Comparison of ENCODE assay signal across 13 mouse cellular contexts in genomic region chr2:156698168-156698567, GRCm38 (mm10).
DNase-seq lines count a peak whose midpoint lies in the region.
"Had no signal": no experiment of that assay in that cellular context is flagged by ENCODE, and none has a peak within 500 bp of the region (broad histone marks: within the 10 kb centered on the region; RNA-seq: fewer than 3 reads in every experiment).

No protein-coding gene starts in this region.

- no peak overlapping the region for H3K27ac ChIP-seq in heart, embryonic 10.5 days
- H3K27ac ChIP-seq: heart, embryonic 13.5 days; hindbrain, embryonic 12.5 days; limb, embryonic 15.5 days had no signal

- DNase-seq in heart, adult 11 months, result peak; percentile 95
- DNase-seq in heart, embryonic 10.5 days (ENCODE audit: low spot score), result no peak
- DNase-seq in kidney, postnatal 14 days, result peak; percentile 25
- no peak for DNase-seq in kidney, adult 8-10 months
- DNase-seq in MN1 (ENCODE audit: low spot score), result peak; percentile 25
- DNase-seq in heart, postnatal 14 days, result peak; percentile 27 to 44
- DNase-seq in ovary, adult 18-20 months (ENCODE audit: low spot score), result no peak
- DNase-seq: adrenal gland, postnatal 10 days; embryo, embryonic 11 days; kidney, adult 9 months had no signal

- intact Hi-C loops in heart, postnatal 14 days (cut with DNase I), result no loop called here

- H3K9me3 ChIP-seq in heart, embryonic 10.5 days, result no peaks in the 10 kb centered on the region
- H3K9me3 ChIP-seq: heart, embryonic 13.5 days; hindbrain, embryonic 12.5 days; limb, embryonic 15.5 days had no signal

- H3K4me1 ChIP-seq in heart, embryonic 10.5 days, result peaks cover 3% of the 10 kb centered on the region; the same call in 1 of the 2 replicates
- H3K4me1 ChIP-seq: heart, embryonic 13.5 days had no signal

- H3K27me3 ChIP-seq in heart, embryonic 10.5 days (ENCODE audit: insufficient read depth, poor library complexity, severe bottlenecking), result peaks cover 46% of the 10 kb centered on the region
- H3K27me3 ChIP-seq: hindbrain, embryonic 12.5 days; limb, embryonic 15.5 days had no signal

- WGBS in heart, embryonic 10.5 days, result 57% methylated on average over 9 of the region's 9 CpGs

- H3K36me3 ChIP-seq in heart, embryonic 10.5 days, result no peaks in the 10 kb centered on the region
- H3K36me3 ChIP-seq: heart, embryonic 13.5 days; hindbrain, embryonic 12.5 days; limb, embryonic 15.5 days had no signal

- no peak overlapping the region for H3K4me3 ChIP-seq in heart, embryonic 10.5 days
- H3K4me3 ChIP-seq: heart, embryonic 13.5 days; hindbrain, embryonic 12.5 days; limb, embryonic 15.5 days had no signal

Comparison
In these comparisons a context has a peak if more than half of its experiments do, and no peak if none do; other contexts are left out.
1. DNase-seq: peak in heart, adult 11 months (single experiment), kidney, postnatal 14 days (single experiment), MN1 (single experiment) and heart, postnatal 14 days (2 of 2); none in heart, embryonic 10.5 days (single experiment), kidney, adult 8-10 months (0 of 2) and ovary, adult 18-20 months (single experiment).